Mouse (Mus musculus): ENCODE data around the gene Cr2.
"Not testable (repeated sequence)": the region's sequence is repeated elsewhere in the genome, so short reads cannot be mapped to it uniquely, and the experiment has no call there.

The Cr2 gene

DNA sequence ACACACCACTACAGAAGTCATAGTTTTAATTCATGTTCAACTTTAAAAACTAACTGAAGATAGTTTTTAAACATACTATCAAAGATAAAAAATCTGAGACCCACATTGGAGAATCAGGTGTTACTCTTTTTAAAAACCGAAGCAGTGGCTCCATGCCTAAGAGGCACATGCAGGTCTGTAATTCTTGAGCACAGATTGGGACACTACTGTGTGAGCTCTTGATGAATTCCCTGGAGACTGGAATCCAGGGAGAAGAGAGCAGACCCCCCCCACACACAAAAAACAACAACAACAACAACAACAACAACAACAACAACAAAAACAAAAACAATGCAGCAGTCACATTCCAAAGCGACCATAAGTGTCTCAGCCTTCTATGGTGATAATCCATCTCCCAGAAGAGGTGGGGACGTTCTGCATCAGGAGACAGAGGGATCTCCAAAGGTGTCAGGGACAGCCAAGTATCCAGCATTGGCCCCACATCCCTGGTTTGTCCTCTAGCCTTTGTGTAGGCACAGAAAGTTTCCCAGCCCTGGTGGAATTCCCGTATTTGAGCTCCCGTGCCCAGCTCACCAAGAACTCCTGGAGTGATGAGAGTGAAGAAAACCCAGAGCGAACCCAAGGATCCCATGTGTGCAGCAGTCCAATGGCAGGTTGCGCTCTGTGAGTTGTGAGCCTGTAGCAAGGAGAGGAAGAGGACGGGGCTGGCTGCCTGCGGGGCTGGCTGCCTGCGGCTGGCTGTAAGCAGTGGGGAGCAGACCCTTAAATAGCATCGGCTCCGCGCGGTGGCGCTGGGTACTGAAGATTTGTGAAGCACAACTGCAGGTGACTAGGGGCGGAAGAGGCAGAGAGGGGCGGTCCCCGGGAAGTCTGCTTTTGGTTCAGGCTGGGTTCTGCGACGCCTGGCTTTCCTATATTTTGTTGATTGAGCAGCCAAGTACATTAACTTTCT lies at the start of gene Cr2:
Cr2 (minus strand) TSS at position 737 of the 952 bp plus-strand sequence.
- DNase-seq (ENCODE audit: inconsistent age in 2 of 2, low spot score in 1 of 2) = peak; percentile 14 to 46

DNA sequence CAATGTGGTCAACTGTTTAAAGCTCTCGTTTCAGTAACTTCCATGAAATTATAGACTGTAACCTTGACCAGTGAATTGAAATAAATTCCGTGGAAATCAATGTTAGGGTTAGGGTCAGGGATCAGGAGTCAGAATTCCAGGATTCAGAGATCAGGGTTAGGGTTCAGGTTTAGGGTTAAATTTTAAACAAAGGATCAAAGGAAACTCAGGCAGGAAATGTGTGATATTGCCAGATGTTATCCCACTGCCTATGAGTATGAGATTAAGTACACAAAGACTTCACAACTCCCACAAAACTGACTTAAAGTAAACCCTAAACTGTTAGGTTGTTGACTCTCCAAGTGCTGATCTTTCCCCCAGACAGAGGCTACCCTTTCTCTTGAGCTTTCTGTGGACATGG lies 45.3 kb upstream of the Cr2 start:
- DNase-seq (ENCODE audit: inconsistent age in 2 of 2, low spot score in 1 of 2) = no peak

DNA sequence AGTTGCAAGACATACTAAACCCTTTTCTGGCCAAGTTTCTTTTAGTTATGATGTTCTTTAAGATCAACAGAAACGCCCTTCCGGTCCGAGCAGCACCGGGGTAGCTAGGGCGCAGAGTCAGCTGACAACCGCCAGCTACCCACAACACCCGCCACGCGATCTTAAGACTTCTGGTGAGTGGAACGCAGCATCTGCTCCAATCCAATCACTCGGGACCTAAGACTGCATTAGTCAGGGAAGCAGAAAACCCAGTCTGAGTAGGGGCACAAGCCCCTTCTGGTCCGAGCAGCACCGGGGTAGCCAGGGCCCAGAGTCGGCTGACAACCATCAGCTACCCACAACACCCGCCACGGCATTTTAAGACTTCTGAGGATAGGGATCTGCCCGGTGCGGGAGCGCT lies 36.3 kb upstream of the Cr2 start:
- DNase-seq (ENCODE audit: inconsistent age in 2 of 2, low spot score in 1 of 2) = not testable (repeated sequence)

DNA sequence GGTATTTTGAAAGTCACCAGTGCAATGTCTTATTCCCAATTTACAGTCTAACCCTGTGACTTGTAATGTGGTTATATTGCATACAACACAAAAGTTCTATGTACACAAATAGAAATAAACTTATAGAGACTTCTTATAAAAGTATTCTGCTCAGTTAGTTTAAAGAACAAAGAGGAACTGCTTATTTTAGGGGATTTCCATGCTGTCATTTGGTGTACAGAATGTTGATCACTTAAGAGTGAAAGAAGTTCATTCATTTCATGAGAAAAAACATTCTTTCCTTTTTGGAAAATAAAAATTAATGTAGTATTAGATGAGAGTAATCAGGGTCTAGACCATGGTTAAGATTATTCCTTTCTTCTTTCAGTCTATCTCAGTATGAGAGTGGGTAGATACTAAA lies 8.2 kb upstream of the Cr2 start:
- no peak for DNase-seq (ENCODE audit: inconsistent age in 2 of 2, low spot score in 1 of 2)

DNA sequence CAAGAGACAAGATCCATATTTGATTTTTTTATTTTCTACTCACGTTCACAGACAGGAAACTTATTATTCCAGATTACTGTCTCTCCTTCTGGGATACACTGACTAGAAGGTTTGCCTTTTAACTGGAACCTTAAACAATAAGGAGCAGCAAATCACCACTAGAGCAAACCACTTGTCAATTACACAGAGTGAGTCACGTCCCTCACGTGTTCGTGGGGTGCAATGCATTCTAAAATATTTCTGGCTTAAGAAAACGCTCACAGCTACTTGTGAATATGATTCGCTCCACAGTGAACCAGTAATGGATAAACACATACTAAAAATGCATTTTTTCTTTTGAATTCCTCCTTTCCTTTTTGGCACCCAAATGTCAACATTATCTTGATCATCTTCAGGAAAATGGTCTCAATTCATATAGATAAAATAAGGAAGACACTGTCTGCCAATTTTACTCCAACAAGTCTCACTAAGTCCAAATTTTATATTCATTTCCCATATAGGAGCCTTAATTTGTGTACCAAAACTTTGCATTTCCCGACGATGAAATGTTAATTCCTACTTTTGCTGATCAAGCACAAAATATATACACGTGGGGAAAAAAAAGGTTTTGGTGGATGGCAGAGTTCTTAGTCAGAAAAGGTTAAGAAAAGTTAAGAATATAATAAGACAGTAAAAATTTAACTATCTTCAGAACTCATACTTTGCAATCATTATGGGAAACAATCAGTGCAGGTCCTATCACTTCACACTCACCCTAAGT lies 11.3 kb downstream of the Cr2 start:
- DNase-seq (ENCODE audit: inconsistent age in 2 of 2, low spot score in 1 of 2) = no peak

DNA sequence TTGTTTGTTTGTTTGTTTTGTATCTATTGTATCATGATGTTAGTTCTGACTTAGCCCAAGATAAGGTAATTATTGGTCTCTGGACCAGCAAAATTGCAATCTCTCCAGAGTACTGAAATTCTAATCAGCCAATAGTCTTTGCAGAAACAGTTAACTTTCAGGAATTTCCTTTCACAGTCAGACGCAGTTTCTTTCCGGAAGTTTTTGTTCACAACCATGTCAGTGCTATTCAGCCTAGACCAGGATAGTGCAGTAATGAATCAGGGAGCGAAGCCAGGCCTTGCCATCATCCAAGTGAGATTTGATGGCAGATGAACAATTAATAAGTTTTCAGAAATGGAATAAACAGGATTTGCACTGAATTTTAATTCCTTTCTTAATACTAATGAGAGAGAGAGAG lies 44.4 kb downstream of the Cr2 start:
- peak in 1 of 2 experiments; percentile 55 for DNase-seq (ENCODE audit: inconsistent age in 2 of 2, low spot score in 1 of 2)

DNA sequence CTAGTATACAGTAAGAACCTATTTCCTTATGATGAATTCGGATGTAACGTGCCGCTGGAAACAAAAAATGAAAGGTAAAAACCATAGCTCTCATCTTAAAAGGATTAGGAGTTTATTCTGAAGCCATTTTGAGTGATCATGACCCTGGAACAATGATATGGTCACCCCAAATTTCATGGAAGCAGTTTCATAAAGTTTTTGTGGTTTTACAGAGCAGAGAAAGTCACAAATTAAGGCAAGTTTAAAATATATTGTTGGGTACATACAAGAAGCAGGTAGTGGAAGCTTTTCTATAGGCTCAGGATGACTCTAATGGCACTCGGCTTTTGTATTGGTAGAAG lies 44.9 kb downstream of the Cr2 start:
- no peak for DNase-seq (ENCODE audit: inconsistent age in 2 of 2, low spot score in 1 of 2)

DNA sequence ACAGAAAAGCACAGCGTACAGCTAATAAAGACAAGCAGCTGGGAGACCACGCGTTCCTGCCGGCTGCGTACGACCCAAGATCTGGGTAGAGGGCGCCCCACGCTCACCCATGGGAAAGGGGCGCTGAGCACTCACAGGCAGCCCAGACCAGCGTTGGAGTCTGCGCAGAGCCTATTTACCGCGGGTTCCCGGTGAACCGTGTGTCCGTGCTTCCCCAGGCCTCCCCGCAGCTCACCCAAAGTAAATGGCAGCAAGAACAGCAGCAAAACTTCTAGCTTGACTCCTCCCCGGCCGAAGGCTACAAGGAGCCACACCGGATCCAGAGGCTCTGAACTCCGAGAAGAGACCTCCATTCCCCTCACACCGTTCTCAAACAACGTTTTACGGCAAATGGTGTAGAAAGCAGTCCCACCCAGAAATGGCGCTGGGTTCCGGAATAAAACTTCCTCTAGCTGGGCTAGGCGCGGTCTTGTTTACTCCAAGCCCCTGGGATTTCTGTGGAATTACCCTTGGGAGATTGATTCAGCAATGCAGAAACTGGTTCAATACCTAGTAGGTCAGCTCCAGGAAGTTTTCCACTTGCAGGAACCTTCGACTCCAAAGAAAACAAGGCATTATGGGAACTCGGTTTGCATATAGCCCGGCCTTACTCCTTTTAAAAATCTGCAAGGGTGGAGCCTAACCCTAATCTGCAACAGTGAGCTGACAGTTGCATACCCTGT lies 45.4 kb downstream of the Cr2 start, which contains the start of gene Cr1l:
Cr1l (minus strand) TSS at position 634 of the 722 bp plus-strand sequence.
- DNase-seq (ENCODE audit: inconsistent age in 2 of 2, low spot score in 1 of 2) = peak; percentile 92 to 97

DNA sequence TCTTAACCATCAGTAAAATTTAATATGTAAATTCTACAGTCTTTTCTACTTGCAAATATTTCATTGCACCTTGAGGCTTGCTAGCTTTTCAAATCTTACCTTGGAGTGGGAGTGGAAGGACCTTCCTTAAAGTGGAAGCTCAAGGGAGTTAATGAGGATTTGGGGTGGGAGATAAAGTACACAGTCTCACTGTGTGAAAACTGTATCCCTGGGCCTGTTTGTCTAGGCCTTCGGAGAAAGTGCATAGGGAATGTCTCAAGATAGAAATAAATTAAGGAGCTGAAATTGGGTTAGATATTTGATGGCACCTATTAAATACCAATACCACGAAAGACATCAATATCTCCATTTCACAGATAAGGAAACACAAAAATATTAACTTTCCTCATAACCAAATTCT lies 46.0 kb downstream of the Cr2 start:
- DNase-seq (ENCODE audit: inconsistent age in 2 of 2, low spot score in 1 of 2) = no peak

DNA sequence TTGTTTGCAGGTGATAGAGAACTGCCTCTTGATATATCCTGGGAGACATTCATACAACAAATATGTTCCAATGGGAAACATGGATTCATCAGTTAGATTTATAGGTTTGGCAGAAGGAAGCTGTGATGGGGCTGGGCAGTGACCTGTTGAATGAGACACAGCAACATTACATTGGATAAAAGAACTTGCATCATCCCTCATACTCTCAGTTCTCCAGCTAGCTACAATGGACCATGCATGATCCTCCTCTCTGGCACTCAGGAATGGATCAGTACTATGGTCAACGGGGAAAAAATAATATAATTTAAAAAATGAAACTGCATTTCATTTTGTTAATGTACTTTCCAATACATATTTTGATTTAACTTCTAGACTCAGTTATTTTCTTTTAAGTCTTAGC lies 46.6 kb downstream of the Cr2 start:
- no peak for DNase-seq (ENCODE audit: inconsistent age in 2 of 2, low spot score in 1 of 2)

DNA sequence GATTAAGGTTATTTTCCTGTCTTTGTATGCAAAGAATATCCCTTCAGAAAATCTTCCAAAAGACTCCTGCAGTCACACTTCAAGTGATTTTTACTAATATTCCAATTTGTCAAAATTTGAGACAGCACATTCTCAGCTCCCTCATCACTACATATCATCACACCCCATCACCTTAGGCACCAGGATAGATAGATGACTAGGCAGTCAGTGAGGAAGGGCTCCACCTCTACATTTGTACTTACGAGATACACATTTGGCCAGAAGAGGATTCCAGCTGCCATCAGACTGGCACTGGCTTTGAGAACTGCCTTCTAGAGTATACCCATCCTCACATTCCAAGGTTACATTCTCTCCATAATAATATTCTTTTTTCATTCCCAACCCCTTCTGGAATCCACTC lies 62.1 kb downstream of the Cr2 start:
- DNase-seq (ENCODE audit: inconsistent age in 2 of 2, low spot score in 1 of 2) = no peak

DNA sequence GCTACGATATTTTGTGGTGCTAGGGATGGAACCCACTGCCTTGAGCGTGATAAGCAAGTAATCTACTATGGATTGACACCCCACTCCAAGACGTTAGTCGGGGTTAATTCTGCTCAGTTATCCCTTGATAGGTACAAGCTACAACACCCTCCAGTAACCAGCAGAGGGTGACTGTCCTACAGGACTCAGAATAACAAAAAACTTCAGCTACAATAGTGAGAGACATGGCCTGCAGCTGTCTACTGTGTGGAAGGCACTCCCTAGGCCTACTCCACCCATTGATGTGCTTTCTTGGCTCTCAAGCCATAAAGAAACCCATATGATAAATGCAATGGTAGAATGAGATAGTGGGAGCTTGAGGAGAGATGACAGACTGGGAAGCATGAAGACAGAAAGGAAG lies 62.9 kb downstream of the Cr2 start:
- DNase-seq (ENCODE audit: inconsistent age in 2 of 2, low spot score in 1 of 2) = no peak

DNA sequence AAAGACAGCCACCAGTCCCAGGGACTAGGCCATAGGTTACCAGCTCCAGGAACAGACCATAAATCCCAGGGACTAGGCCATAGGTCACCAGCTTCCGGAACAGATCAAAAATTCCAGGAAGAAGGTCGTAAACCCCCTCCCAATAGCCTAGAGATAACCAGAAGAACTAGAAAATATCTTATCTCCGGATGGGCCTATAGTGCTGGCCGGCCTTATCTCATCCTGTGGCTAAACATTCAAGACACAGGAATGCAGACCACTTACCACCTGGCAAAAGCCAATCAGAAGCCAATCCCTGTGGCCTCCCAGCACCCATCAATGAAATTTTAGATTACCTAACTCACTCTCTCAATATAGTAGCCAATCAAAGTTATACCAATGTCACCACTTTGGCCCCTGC lies 75.8 kb downstream of the Cr2 start:
- peak in 1 of 2 experiments; percentile 31 for DNase-seq (ENCODE audit: inconsistent age in 2 of 2, low spot score in 1 of 2)

DNA sequence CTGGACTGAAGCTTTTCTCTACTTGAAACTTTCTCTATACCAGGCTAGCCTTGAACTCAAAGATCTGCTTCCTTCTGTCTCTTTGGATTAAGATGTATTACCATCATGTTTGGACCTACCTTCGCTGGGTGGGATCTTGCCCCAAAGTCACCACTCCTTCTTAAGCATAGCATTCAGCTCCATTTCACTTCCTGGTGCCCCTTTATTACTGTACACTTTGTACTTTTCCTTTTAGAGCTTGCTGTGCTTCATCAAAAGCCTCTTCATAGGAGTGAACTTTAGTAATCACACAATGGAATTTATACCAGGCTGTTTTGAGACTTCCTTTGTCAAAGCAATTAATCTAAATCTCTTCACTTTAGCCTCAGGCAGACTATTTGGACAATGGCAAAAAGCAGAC lies 78.5 kb downstream of the Cr2 start:
- DNase-seq (ENCODE audit: inconsistent age in 2 of 2, low spot score in 1 of 2) = no peak

DNA sequence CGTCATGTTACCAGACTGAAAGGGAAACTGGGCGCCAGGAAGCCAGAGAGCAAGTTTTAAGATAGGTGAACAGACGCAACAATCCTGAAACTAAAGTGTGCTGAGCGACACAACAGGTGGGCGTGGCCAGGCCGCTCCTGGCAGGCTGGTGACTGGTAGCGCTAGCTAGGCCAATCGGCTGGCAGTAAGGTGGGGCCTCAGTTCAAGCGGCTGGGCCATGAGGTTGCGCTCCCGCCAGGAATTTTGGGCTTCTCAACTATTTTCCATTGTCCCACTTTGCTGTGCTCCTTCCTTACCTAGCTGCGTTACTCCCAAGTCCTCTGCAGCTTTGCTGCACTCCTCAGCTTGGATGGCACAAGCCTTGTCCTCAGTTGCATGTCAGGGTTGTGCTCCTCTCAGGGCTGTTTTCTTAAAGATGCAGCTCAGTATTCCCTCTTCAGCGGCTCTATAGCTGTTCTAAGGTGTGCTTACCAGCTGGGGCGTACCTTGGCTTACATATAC lies 84.2 kb downstream of the Cr2 start, which contains the start of gene Cd46:
Cd46 (minus strand) TSS at position 30 of the 501 bp plus-strand sequence.
- peak; percentile 85 to 95 for DNase-seq (ENCODE audit: inconsistent age in 2 of 2, low spot score in 1 of 2)

DNA sequence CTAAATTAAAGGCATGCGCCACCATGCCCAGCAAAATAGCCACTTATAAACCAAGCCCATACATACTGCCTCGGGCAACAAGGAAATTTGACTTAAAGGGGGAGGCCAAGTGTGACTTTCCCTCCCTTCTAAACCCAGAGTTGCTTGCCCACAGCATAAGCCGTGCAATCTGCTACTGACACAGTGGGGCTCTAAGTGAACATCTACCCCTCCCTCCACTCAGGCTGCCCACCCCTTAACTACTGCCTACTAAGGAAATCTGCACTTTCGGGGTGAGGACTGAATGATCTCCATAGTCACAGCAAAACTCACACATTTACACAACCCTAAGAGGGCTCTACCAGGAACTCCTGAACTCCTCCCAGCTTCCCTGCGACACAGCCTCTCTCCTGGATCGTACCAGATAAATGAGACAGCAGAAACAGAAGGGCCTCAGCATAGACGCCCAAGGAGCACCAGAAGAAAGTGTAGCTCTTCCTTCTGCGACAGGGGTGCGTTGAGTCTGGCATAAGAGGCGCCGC lies 84.8 kb downstream of the Cr2 start:
- no peak for DNase-seq (ENCODE audit: inconsistent age in 2 of 2, low spot score in 1 of 2)

All from adrenal gland, adult (tissue).